Mouse (Mus musculus) embryonic facial prominence, embryonic 15.5 days (tissue): ENCODE data around the gene Kcnn1. TPM values are rescaled to one million over a fixed set of nuclear protein-coding genes. Genes with fewer than 3 reads are reported as not detected.

Source experiments
- ATAC-seq: fragments of 200-750 bp; cut with Nextera tagmentation; 2 replicates; pipeline ENCODE4 v1.8.0; 2017; ENCODE audit warnings: low read depth, moderate TSS enrichment; ENCODE audit not compliant: insufficient number of reproducible peaks, low FRiP score, low TSS enrichment
- H3K27ac ChIP-seq: fragments of 300-500 bp; sonication (generic); replicated peaks from 2 replicates; pipeline ENCODE4 v1.5.1; 2015; ENCODE audit warnings: mild to moderate bottlenecking, inconsistent platforms
- H3K27me3 ChIP-seq: fragments of 300-500 bp; sonication (generic); 2 replicates; pipeline ENCODE4 v1.6.1; 2015; ENCODE audit warnings: inconsistent platforms
- H3K36me3 ChIP-seq: fragments of 300-500 bp; sonication (generic); 2 replicates; pipeline ENCODE4 v1.6.1; 2015; ENCODE audit warnings: mild to moderate bottlenecking, inconsistent platforms
- H3K4me1 ChIP-seq: fragments of 300-500 bp; sonication (generic); 2 replicates; pipeline ENCODE4 v1.6.1; 2015; ENCODE audit warnings: inconsistent platforms
- H3K4me2 ChIP-seq: fragments of 300-500 bp; sonication (generic); replicated peaks from 2 replicates; pipeline ENCODE4 v1.6.1; 2015; ENCODE audit warnings: mild to moderate bottlenecking, inconsistent platforms
- H3K4me3 ChIP-seq: fragments of 300-500 bp; sonication (generic); replicated peaks from 2 replicates; pipeline ENCODE4 v1.5.1; 2015; ENCODE audit warnings: mild to moderate bottlenecking, inconsistent platforms
- H3K9ac ChIP-seq: fragments of 300-500 bp; sonication (generic); 2 replicates; pipeline ENCODE4 v1.6.1; 2015; ENCODE audit warnings: inconsistent platforms
- H3K9me3 ChIP-seq: fragments of 300-500 bp; sonication (generic); replicated peaks from 2 replicates; pipeline ENCODE4 v1.6.1; 2016; ENCODE audit warnings: inconsistent platforms
- WGBS: fragments of 180-500 bp; shearing (Covaris S2); methylation state at CpG from one replicate; pipeline ENCODE4 v1.1.7; 2015; 5-methylcytosine and 5-hydroxymethylcytosine counted together
- microRNA-seq: library from miRNA; unstranded; fragments of <30 nt; microRNA quantifications from one replicate; pipeline ENCODE4, GENCODE M21; 2016; ENCODE audit warnings: borderline number of aligned reads
- polyA plus RNA-seq: library from polyadenylated mRNA; unstranded; fragments of >200 nt; fragmentation: Nextera tagmentation; extraction: Ambion mirVana; gene quantifications from 2 replicates; pipeline ENCODE4 v1.2.1, GENCODE M21; 2015

Kcnn1 gene
- polyA plus RNA-seq, 1 experiment from 2014 or later = 5.6 TPM

GRCm38 (mm10) chr8:70797081-70798070, 65.7 kb downstream of the Kcnn1 start:
- Histone ChIP-seq H3K4me2 (peak overlapping the region; percentile 94), H3K27me3 (peaks cover 40% of the 10 kb centered on the region), H3K4me3 (peak overlapping the region; percentile 58), H3K36me3 (no peaks in the 10 kb centered on the region), H3K27ac (0 out of 2 replicates have a peak overlapping the region, but pooled peaks have one; percentile 13), H3K9me3 (no peaks in the 10 kb centered on the region), H3K4me1 (peaks cover 34% of the 10 kb centered on the region), H3K9ac (peak overlapping the region; percentile 48)
- under 1% methylated on average over 57 of the region's 57 CpGs for WGBS
- peak; percentile 88 for ATAC-seq

GRCm38 (mm10) chr8:70796403-70797080, 66.5 kb downstream of the Kcnn1 start:
- Histone ChIP-seq H3K36me3 (no peaks in the 10 kb centered on the region), H3K27me3 (peaks cover 33% of the 10 kb centered on the region), H3K27ac (0 out of 2 replicates have a peak overlapping the region, but pooled peaks have one; percentile 13), H3K9me3 (no peaks in the 10 kb centered on the region), H3K4me2 (peak overlapping the region; percentile 94), H3K4me1 (peaks cover 38% of the 10 kb centered on the region), H3K4me3 (peak overlapping the region; percentile 58), H3K9ac (peak overlapping the region; percentile 48; the same call in 1 of the 2 replicates)
- ATAC-seq = no peak
- 2% methylated on average over 54 of the region's 54 CpGs for WGBS

- 79% methylated on average over 2 of the region's 2 CpGs for WGBS
- H3K4me3 ChIP-seq = no peak overlapping the region
Observed at GRCm38 (mm10) chr8:70795370-70795769, 67.7 kb downstream of the Kcnn1 start.

GRCm38 (mm10) chr8:70794215-70794614, 68.8 kb downstream of the Kcnn1 start:
- no peak for ATAC-seq
- peaks cover 16% of the 10 kb centered on the region for H3K27me3 ChIP-seq

More at GRCm38 (mm10) chr8:70795370-70795769, 67.7 kb downstream of the Kcnn1 start:
- H3K9ac ChIP-seq = no peak overlapping the region
- no peaks in the 10 kb centered on the region for H3K9me3 ChIP-seq
- no peak for ATAC-seq
- peaks cover 48% of the 10 kb centered on the region for H3K4me1 ChIP-seq
- peaks cover 27% of the 10 kb centered on the region for H3K27me3 ChIP-seq
- H3K36me3 ChIP-seq = no peaks in the 10 kb centered on the region
- no peak overlapping the region for H3K4me2 ChIP-seq
- H3K27ac ChIP-seq = no peak overlapping the region

GRCm38 (mm10) chr8:70792700-70793099, 70.4 kb downstream of the Kcnn1 start:
- ATAC-seq = peak; percentile 51
- Histone ChIP-seq H3K4me2 (peak overlapping the region; percentile 92), H3K4me1 (peaks cover 61% of the 10 kb centered on the region), H3K9me3 (no peaks in the 10 kb centered on the region), H3K36me3 (peaks cover 15% of the 10 kb centered on the region), H3K27ac (peak overlapping the region; percentile 85), H3K9ac (no peak overlapping the region; the same call in 1 of the 2 replicates), H3K27me3 (0 out of 2 replicates have a peak, but pooled peaks cover under 1% of the 10 kb centered on the region), H3K4me3 (peak overlapping the region; percentile 66)
- WGBS = under 1% methylated on average over 20 of the region's 20 CpGs

More at GRCm38 (mm10) chr8:70794215-70794614, 68.8 kb downstream of the Kcnn1 start:
- H3K36me3 ChIP-seq = peaks cover 1% of the 10 kb centered on the region; the same call in 1 of the 2 replicates
- H3K9me3 ChIP-seq = no peaks in the 10 kb centered on the region
- peaks cover 55% of the 10 kb centered on the region for H3K4me1 ChIP-seq
- WGBS = 90% methylated on average over 2 of the region's 2 CpGs
- H3K27ac ChIP-seq = no peak overlapping the region
- no peak overlapping the region for H3K4me3 ChIP-seq
- H3K4me2 ChIP-seq = no peak overlapping the region
- H3K9ac ChIP-seq = no peak overlapping the region

Small RNAs within 50 kb of the gene (microRNA-seq; reads per million reads assigned to microRNA genes)
- 0.52 reads per million for gene Mir7067
- 0.69 reads per million for gene Mir7240

Other genes with a start within 250 kb of the Kcnn1 start
- gene Lrrc25, start 247.1 kb downstream of the Kcnn1 start, polyA plus RNA-seq = 2.9 and 4.0 TPM in 2 replicates
- gene Gdf15, start 230.8 kb downstream of the Kcnn1 start, polyA plus RNA-seq = 0.16 TPM in 2 replicates
- gene Pgpep1, start 202.9 kb downstream of the Kcnn1 start, polyA plus RNA-seq = 52.1 and 56.6 TPM in 2 replicates
- gene Lsm4, start 190.0 kb downstream of the Kcnn1 start, polyA plus RNA-seq = 243 and 244 TPM in 2 replicates
- 97.7 and 99.6 TPM in 2 replicates for gene Jund, start 164.3 kb downstream of the Kcnn1 start, polyA plus RNA-seq
- gene Iqcn, start 159.8 kb downstream of the Kcnn1 start, polyA plus RNA-seq = 0.03 and 0.04 TPM in 2 replicates
- gene Gm3336, start 144.7 kb downstream of the Kcnn1 start, polyA plus RNA-seq = not detected in 2 replicates
- 0.16 and 0.29 TPM in 2 replicates for gene Pde4c, start 139.5 kb downstream of the Kcnn1 start, polyA plus RNA-seq
- gene Rab3a, start 108.6 kb downstream of the Kcnn1 start, polyA plus RNA-seq = 22.7 and 28.6 TPM in 2 replicates
- gene Mpv17l2, start 102.3 kb downstream of the Kcnn1 start, polyA plus RNA-seq = 41.7 and 42.3 TPM in 2 replicates
- gene Pik3r2, start 86.5 kb downstream of the Kcnn1 start, polyA plus RNA-seq = 92.5 and 94.3 TPM in 2 replicates
- 19.1 and 20.2 TPM in 2 replicates for gene Mast3, start 58.2 kb downstream of the Kcnn1 start, polyA plus RNA-seq
- 0.26 and 0.28 TPM in 2 replicates for gene Il12rb1, start 54.8 kb downstream of the Kcnn1 start, polyA plus RNA-seq
- gene Arrdc2, start 23.5 kb downstream of the Kcnn1 start, polyA plus RNA-seq = 9.3 and 10.1 TPM in 2 replicates
- 99.6 and 104 TPM in 2 replicates for gene Ccdc124, start 10.7 kb upstream of the Kcnn1 start, polyA plus RNA-seq
- gene Slc5a5, start 29.5 kb upstream of the Kcnn1 start, polyA plus RNA-seq = 0.45 and 0.64 TPM in 2 replicates
- 4,781 and 4,906 TPM in 2 replicates for gene Rpl18a, start 34.2 kb upstream of the Kcnn1 start, polyA plus RNA-seq
- gene Map1s, start 42.7 kb upstream of the Kcnn1 start, polyA plus RNA-seq = 50.1 and 50.2 TPM in 2 replicates